Mouse (Mus musculus): Measurements from ENCODE around the gene Gm5134. TPM values are rescaled to one million over a fixed set of nuclear protein-coding genes. Genes with fewer than 3 reads are reported as not detected.

Gene Gm5134
- polyA plus RNA-seq, 1 experiment from 2014 or later = 0.28 TPM

DNA sequence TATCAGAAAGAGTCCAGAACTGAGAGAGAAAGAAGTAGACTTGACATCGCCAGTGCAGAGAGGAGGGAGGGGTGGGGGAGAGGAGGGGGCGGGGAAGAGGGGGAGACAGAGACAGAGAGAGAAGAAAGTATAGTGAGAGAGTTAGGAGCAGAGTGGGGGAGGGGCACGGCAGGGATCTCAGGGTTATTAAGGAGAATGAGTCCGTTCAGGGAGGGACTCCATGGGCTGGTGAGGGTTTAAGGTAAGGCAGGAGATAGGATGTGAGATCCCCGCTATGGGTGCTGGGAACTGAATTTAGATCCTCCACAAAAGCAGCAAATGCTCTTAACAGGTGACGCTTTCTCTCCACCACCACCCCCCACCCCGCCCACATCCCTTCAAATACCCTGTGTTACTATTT, 46.8 kb downstream of the Gm5134 start:
- no peak for ATAC-seq (replicated peaks; ENCODE audit: extremely low read depth, insufficient read depth, low FRiP score)
- H3K36me3 ChIP-seq (ENCODE audit: control insufficient read depth, insufficient read depth) = no peaks in the 10 kb centered on the region
- peaks cover 6% of the 10 kb centered on the region for H3K4me1 ChIP-seq (ENCODE audit: control insufficient read depth, insufficient read depth, low read length)
- no peaks in the 10 kb centered on the region for H3K9me3 ChIP-seq (replicated peaks; ENCODE audit: control insufficient read depth, low read length)
- H3K27me3 ChIP-seq (ENCODE audit: control insufficient read depth, insufficient read depth, low read length) = no peaks in the 10 kb centered on the region
- no peak overlapping the region for H3K9ac ChIP-seq (ENCODE audit: low read length)
- 35% methylated on average over 7 of the region's 7 CpGs for WGBS
- no peak overlapping the region for H3K4me2 ChIP-seq (ENCODE audit: low read depth, low read length)
- no peak overlapping the region for H3K27ac ChIP-seq (ENCODE audit: low read length)
- H3K4me3 ChIP-seq (ENCODE audit: low read length) = no peak overlapping the region

DNA sequence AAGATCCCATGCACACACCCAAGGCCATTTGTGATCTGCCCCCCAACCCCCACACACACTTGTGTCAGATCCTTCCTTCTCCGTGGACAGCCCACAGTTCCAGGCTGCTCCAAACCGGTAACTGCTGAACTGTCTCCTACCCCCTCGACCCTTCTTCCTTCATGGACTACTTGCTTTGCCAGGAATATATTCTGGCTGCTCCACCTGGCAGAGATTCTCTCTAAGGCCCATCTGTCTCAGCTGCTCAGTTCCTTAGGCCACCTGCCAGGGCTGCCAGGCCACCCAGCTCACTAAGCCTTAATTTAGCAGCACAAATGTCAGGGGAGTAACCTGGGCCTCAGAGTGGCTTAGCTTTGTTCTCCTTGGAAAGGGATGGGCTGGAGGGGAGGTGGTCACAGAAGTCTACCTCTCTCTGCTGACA, 47.8 kb downstream of the Gm5134 start:
- Histone ChIP-seq H3K27me3 (ENCODE audit: control insufficient read depth, insufficient read depth, low read length) (no peaks in the 10 kb centered on the region), H3K4me2 (ENCODE audit: low read depth, low read length) (no peak overlapping the region), H3K9ac (ENCODE audit: low read length) (no peak overlapping the region), H3K36me3 (ENCODE audit: control insufficient read depth, insufficient read depth) (no peaks in the 10 kb centered on the region), H3K4me3 (ENCODE audit: low read length) (no peak overlapping the region), H3K27ac (ENCODE audit: low read length) (no peak overlapping the region), H3K4me1 (ENCODE audit: control insufficient read depth, insufficient read depth, low read length) (peaks cover 6% of the 10 kb centered on the region), H3K9me3 (replicated peaks; ENCODE audit: control insufficient read depth, low read length) (no peaks in the 10 kb centered on the region)
- no peak for ATAC-seq (replicated peaks; ENCODE audit: extremely low read depth, insufficient read depth, low FRiP score)
- 29% methylated on average over 3 of the region's 3 CpGs for WGBS

GRCm38 (mm10) chr10:76002615-76003014, 48.3 kb downstream of the Gm5134 start:
- no peak for ATAC-seq (replicated peaks; ENCODE audit: extremely low read depth, insufficient read depth, low FRiP score)
- Histone ChIP-seq H3K4me3 (ENCODE audit: low read length) (no peak overlapping the region), H3K4me2 (ENCODE audit: low read depth, low read length) (no peak overlapping the region), H3K9me3 (replicated peaks; ENCODE audit: control insufficient read depth, low read length) (no peaks in the 10 kb centered on the region), H3K4me1 (ENCODE audit: control insufficient read depth, insufficient read depth, low read length) (peaks cover 6% of the 10 kb centered on the region), H3K27ac (ENCODE audit: low read length) (no peak overlapping the region), H3K9ac (ENCODE audit: low read length) (no peak overlapping the region), H3K27me3 (ENCODE audit: control insufficient read depth, insufficient read depth, low read length) (no peaks in the 10 kb centered on the region), H3K36me3 (ENCODE audit: control insufficient read depth, insufficient read depth) (no peaks in the 10 kb centered on the region)
- WGBS = 58% methylated on average over 2 of the region's 2 CpGs

DNA sequence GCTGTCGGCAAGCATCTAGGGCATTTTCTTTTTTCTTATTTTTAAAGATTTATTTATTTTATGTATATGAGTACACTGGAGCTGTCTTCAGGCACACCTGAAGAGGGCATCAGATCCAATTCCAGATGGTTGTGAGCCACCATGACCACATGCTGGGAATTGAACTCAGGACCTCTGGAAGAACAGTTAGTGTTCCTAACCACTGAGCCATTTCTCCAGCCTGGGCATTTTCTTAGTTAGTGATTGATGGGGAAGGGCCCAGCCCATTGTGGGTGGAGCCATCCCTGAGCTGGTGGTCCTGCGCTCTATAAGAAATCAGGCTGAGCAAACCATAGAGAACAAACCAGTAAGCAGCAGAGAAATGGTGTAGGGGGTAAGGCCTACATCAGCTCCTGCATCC, 48.9 kb downstream of the Gm5134 start:
- ATAC-seq (replicated peaks; ENCODE audit: extremely low read depth, insufficient read depth, low FRiP score) = no peak
- H3K27me3 ChIP-seq (ENCODE audit: control insufficient read depth, insufficient read depth, low read length) = no peaks in the 10 kb centered on the region
- H3K36me3 ChIP-seq (ENCODE audit: control insufficient read depth, insufficient read depth) = no peaks in the 10 kb centered on the region
- H3K4me2 ChIP-seq (ENCODE audit: low read depth, low read length) = no peak overlapping the region
- 90% methylated on average over 2 of the region's 2 CpGs for WGBS
- H3K27ac ChIP-seq (ENCODE audit: low read length) = no peak overlapping the region
- H3K9me3 ChIP-seq (replicated peaks; ENCODE audit: control insufficient read depth, low read length) = no peaks in the 10 kb centered on the region
- peaks cover 6% of the 10 kb centered on the region for H3K4me1 ChIP-seq (ENCODE audit: control insufficient read depth, insufficient read depth, low read length)
- H3K9ac ChIP-seq (ENCODE audit: low read length) = no peak overlapping the region
- H3K4me3 ChIP-seq (ENCODE audit: low read length) = no peak overlapping the region

- Histone ChIP-seq H3K9ac (ENCODE audit: low read length) (no peak overlapping the region), H3K4me2 (ENCODE audit: low read depth, low read length) (no peak overlapping the region), H3K27ac (ENCODE audit: low read length) (no peak overlapping the region), H3K27me3 (ENCODE audit: control insufficient read depth, insufficient read depth, low read length) (no peaks in the 10 kb centered on the region), H3K4me1 (ENCODE audit: control insufficient read depth, insufficient read depth, low read length) (peaks cover 6% of the 10 kb centered on the region), H3K36me3 (ENCODE audit: control insufficient read depth, insufficient read depth) (no peaks in the 10 kb centered on the region), H3K9me3 (replicated peaks; ENCODE audit: control insufficient read depth, low read length) (no peaks in the 10 kb centered on the region), H3K4me3 (ENCODE audit: low read length) (no peak overlapping the region)
- WGBS = 81% methylated on average over 6 of the region's 6 CpGs
- no peak for ATAC-seq (replicated peaks; ENCODE audit: extremely low read depth, insufficient read depth, low FRiP score)
These were observed 52.1 kb downstream of the Gm5134 start for GRCm38 (mm10) chr10:76006385-76006784.

GRCm38 (mm10) chr10:76009812-76010211, 55.5 kb downstream of the Gm5134 start:
- no peaks in the 10 kb centered on the region for H3K4me1 ChIP-seq (ENCODE audit: control insufficient read depth, insufficient read depth, low read length)
- no peak overlapping the region for H3K4me3 ChIP-seq (ENCODE audit: low read length)
- H3K27ac ChIP-seq (ENCODE audit: low read length) = no peak overlapping the region
- ATAC-seq (replicated peaks; ENCODE audit: extremely low read depth, insufficient read depth, low FRiP score) = no peak
- WGBS = 71% methylated on average over 3 of the region's 3 CpGs
- no peaks in the 10 kb centered on the region for H3K27me3 ChIP-seq (ENCODE audit: control insufficient read depth, insufficient read depth, low read length)
- H3K9ac ChIP-seq (ENCODE audit: low read length) = no peak overlapping the region
- H3K9me3 ChIP-seq (replicated peaks; ENCODE audit: control insufficient read depth, low read length) = no peaks in the 10 kb centered on the region
- H3K4me2 ChIP-seq (ENCODE audit: low read depth, low read length) = no peak overlapping the region
- H3K36me3 ChIP-seq (ENCODE audit: control insufficient read depth, insufficient read depth) = no peaks in the 10 kb centered on the region

DNA sequence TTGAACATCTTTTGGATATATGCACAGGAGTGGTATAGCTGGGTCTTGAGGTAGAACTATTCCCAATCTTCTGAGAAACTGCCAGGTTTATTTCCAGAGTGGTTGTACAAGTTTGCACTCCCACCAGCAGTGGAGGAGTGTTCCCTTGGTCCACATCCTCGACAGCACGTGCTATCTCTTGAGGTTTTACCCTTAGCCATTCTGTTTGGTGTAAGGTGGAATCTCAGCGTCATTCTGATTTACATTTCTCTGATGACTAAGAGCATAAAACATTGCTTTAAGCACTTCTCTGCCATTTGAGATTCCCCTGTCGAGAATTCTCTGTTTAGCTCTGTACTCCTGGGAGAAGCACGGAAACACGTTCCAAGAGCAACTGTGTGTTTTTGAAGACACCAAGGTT, 58.6 kb downstream of the Gm5134 start:
- no peaks in the 10 kb centered on the region for H3K4me1 ChIP-seq (ENCODE audit: control insufficient read depth, insufficient read depth, low read length)
- no peak overlapping the region for H3K9ac ChIP-seq (ENCODE audit: low read length)
- no peak overlapping the region for H3K4me2 ChIP-seq (ENCODE audit: low read depth, low read length)
- no peak overlapping the region for H3K4me3 ChIP-seq (ENCODE audit: low read length)
- no peak for ATAC-seq (replicated peaks; ENCODE audit: extremely low read depth, insufficient read depth, low FRiP score)
- no peaks in the 10 kb centered on the region for H3K27me3 ChIP-seq (ENCODE audit: control insufficient read depth, insufficient read depth, low read length)
- H3K9me3 ChIP-seq (replicated peaks; ENCODE audit: control insufficient read depth, low read length) = no peaks in the 10 kb centered on the region
- no peak overlapping the region for H3K27ac ChIP-seq (ENCODE audit: low read length)
- WGBS = 68% methylated on average over 6 of the region's 6 CpGs
- H3K36me3 ChIP-seq (ENCODE audit: control insufficient read depth, insufficient read depth) = no peaks in the 10 kb centered on the region

DNA sequence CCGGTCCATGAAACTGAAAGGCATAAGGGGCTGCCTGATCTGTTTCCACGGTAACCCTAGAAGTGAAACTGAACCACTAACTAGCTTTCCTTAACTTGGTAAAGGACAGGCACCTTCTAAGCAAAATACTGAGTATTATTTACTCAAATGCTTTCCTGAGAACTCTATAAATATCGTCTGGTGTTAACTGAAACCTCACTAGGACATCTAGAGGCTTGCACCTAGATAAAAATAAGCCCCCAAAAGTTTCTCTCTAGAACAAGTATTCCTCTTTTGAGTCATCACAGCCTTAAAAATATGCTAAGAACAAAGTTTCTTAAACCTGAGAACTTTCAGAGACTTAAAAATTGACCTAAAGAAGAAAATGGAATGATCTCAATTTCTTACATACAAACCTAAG, 62.6 kb downstream of the Gm5134 start:
- 77% methylated on average over 3 of the region's 3 CpGs for WGBS
- Histone ChIP-seq H3K9me3 (replicated peaks; ENCODE audit: control insufficient read depth, low read length) (no peaks in the 10 kb centered on the region), H3K4me3 (ENCODE audit: low read length) (no peak overlapping the region), H3K4me1 (ENCODE audit: control insufficient read depth, insufficient read depth, low read length) (no peaks in the 10 kb centered on the region), H3K4me2 (ENCODE audit: low read depth, low read length) (no peak overlapping the region), H3K9ac (ENCODE audit: low read length) (no peak overlapping the region), H3K27me3 (ENCODE audit: control insufficient read depth, insufficient read depth, low read length) (no peaks in the 10 kb centered on the region), H3K36me3 (ENCODE audit: control insufficient read depth, insufficient read depth) (no peaks in the 10 kb centered on the region), H3K27ac (ENCODE audit: low read length) (no peak overlapping the region)
- ATAC-seq (replicated peaks; ENCODE audit: extremely low read depth, insufficient read depth, low FRiP score) = no peak

GRCm38 (mm10) chr10:76021728-76022127, 67.4 kb downstream of the Gm5134 start:
- no peaks in the 10 kb centered on the region for H3K27me3 ChIP-seq (ENCODE audit: control insufficient read depth, insufficient read depth, low read length)
- no peak overlapping the region for H3K27ac ChIP-seq (ENCODE audit: low read length)
- H3K9ac ChIP-seq (ENCODE audit: low read length) = no peak overlapping the region
- ATAC-seq (replicated peaks; ENCODE audit: extremely low read depth, insufficient read depth, low FRiP score) = no peak
- no peak overlapping the region for H3K4me2 ChIP-seq (ENCODE audit: low read depth, low read length)
- WGBS = 46% methylated on average over 3 of the region's 3 CpGs
- H3K4me1 ChIP-seq (ENCODE audit: control insufficient read depth, insufficient read depth, low read length) = no peaks in the 10 kb centered on the region
- no peak overlapping the region for H3K4me3 ChIP-seq (ENCODE audit: low read length)
- H3K9me3 ChIP-seq (replicated peaks; ENCODE audit: control insufficient read depth, low read length) = peaks cover 2% of the 10 kb centered on the region; the same call in 1 of the 2 replicates
- H3K36me3 ChIP-seq (ENCODE audit: control insufficient read depth, insufficient read depth) = no peaks in the 10 kb centered on the region

- Histone ChIP-seq H3K4me2 (ENCODE audit: low read depth, low read length) (no peak overlapping the region), H3K4me1 (ENCODE audit: control insufficient read depth, insufficient read depth, low read length) (no peaks in the 10 kb centered on the region), H3K9me3 (replicated peaks; ENCODE audit: control insufficient read depth, low read length) (peaks cover 2% of the 10 kb centered on the region; the same call in 1 of the 2 replicates), H3K27me3 (ENCODE audit: control insufficient read depth, insufficient read depth, low read length) (no peaks in the 10 kb centered on the region), H3K9ac (ENCODE audit: low read length) (no peak overlapping the region), H3K27ac (ENCODE audit: low read length) (no peak overlapping the region), H3K36me3 (ENCODE audit: control insufficient read depth, insufficient read depth) (no peaks in the 10 kb centered on the region), H3K4me3 (ENCODE audit: low read length) (no peak overlapping the region)
- 94% methylated on average over 6 of the region's 6 CpGs for WGBS
- no peak for ATAC-seq (replicated peaks; ENCODE audit: extremely low read depth, insufficient read depth, low FRiP score)
These were observed 69.6 kb downstream of the Gm5134 start for GRCm38 (mm10) chr10:76023921-76024320.

Measured in heart, embryonic 16.5 days (tissue).